Mouse (Mus musculus): ENCODE measurements around the gene AW549877. TPM values are rescaled to one million over a fixed set of nuclear protein-coding genes. Genes with fewer than 3 reads are reported as not detected.
A peak's percentile ranks its signal among the peaks of the same experiment; 100 is the strongest.

AW549877 gene
- polyA plus RNA-seq, 1 experiment from 2014 or later, result 42.2 TPM

DNA sequence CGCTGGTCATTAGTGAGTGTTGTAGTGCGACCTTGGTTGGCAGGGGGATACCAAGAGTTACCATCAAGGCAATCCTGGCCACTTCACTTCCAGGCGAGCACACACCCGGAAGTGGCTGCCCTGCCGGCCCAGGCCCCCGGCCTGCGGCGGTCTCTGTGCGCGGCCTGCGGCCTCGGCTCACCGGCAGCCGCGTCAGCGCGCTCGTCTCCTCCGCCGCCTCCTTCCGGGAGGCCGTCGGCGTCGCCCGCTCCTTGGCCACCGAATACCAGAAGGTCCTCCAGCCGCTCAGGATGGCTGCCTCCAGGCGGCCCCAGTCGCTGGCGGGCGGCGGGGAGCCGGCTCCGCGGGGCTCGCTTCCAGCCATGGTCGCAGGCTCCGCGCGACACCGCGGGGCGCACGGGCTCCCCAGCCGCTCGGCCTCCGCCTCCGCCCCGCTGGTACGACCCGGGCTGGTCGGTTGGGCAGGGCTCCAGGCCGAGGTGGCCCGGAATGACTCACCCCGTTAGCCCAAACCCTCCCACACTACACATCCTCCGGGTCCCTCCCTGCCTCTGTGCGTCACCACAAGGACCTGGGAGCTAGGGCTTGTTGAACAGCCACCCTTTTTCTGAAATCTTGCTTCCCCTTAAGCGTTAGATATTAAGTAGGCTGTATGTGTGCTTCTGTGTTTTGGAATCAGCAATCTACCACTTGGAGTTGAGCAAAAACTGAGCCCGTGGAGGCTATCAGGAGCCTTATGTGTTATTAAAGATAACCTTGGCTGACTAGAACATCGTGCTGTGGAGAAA lies 16.3 kb downstream of the AW549877 start, which contains the start of gene Fbxo4:
Fbxo4 (minus strand) TSS at position 513 of the 788 bp plus-strand sequence.
- Histone ChIP-seq H3K4me2 (peak within 1 kb of the TSS; percentile 68), H3K9ac (peak within 1 kb of the TSS; percentile 84), H3K27ac (replicated peaks) (peak within 1 kb of the TSS; percentile 94), H3K4me3 (peak within 1 kb of the TSS; percentile 58), H3K4me1 (replicated peaks) (peaks cover 7% of the 10 kb centered on the region), H3K9me3 (no peaks in the 10 kb centered on the region), H3K36me3 (peaks cover 19% of the 10 kb centered on the region), H3K27me3 (no peaks in the 10 kb centered on the region)
- ATAC-seq (ENCODE audit: low read depth), result peak; percentile 96
- 2% methylated on average over 61 of the region's 61 CpGs for WGBS

- Histone ChIP-seq H3K9ac (no peak overlapping the region), H3K27me3 (no peaks in the 10 kb centered on the region), H3K9me3 (no peaks in the 10 kb centered on the region), H3K27ac (replicated peaks) (no peak overlapping the region), H3K36me3 (peaks cover 9% of the 10 kb centered on the region), H3K4me3 (no peak overlapping the region), H3K4me2 (no peak overlapping the region; the same call in 1 of the 2 replicates), H3K4me1 (replicated peaks) (peaks cover 7% of the 10 kb centered on the region)
- WGBS, result 88% methylated on average over 2 of the region's 2 CpGs
- no peak for ATAC-seq (ENCODE audit: low read depth)
Observed at GRCm38 (mm10) chr15:3978279-3978678, 17.3 kb downstream of the AW549877 start.

DNA sequence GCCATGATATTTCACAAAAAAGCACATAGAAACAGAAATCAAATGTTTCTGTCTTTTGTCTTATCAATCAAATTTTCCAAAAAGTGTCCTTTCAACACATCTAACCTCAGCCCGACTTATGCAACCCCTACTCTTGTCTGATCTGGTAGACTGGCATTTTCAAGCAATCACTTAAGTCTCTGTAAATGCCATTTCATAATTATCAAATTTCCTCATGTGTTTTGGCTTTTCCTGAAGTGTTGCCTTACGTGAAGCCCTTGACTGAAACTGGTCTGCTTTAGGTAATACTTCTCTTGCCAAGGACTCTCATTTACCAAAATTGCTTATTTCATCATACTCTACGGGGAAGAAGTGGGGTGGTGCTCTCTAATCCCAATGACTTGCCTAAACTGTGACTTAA lies 22.2 kb downstream of the AW549877 start:
- no peak overlapping the region for H3K27ac ChIP-seq (replicated peaks)
- H3K27me3 ChIP-seq, result no peaks in the 10 kb centered on the region
- no peaks in the 10 kb centered on the region for H3K9me3 ChIP-seq
- no peaks in the 10 kb centered on the region for H3K4me1 ChIP-seq (replicated peaks)
- H3K36me3 ChIP-seq, result peaks cover 15% of the 10 kb centered on the region; the same call in 1 of the 2 replicates
- no peak overlapping the region for H3K4me2 ChIP-seq
- no peak overlapping the region for H3K4me3 ChIP-seq
- no peak overlapping the region for H3K9ac ChIP-seq
- no peak for ATAC-seq (ENCODE audit: low read depth)
- WGBS, result 88% methylated on average over 3 of the region's 3 CpGs

GRCm38 (mm10) chr15:3970193-3970592 lies 25.4 kb downstream of the AW549877 start:
- peaks cover 15% of the 10 kb centered on the region; the same call in 1 of the 2 replicates for H3K36me3 ChIP-seq
- no peaks in the 10 kb centered on the region for H3K4me1 ChIP-seq (replicated peaks)
- no peak overlapping the region for H3K27ac ChIP-seq (replicated peaks)
- H3K9ac ChIP-seq, result no peak overlapping the region
- H3K4me2 ChIP-seq, result no peak overlapping the region
- WGBS, result 96% methylated on average over 6 of the region's 6 CpGs
- no peaks in the 10 kb centered on the region for H3K9me3 ChIP-seq
- H3K4me3 ChIP-seq, result no peak overlapping the region
- H3K27me3 ChIP-seq, result no peaks in the 10 kb centered on the region
- ATAC-seq (ENCODE audit: low read depth), result no peak

- Histone ChIP-seq H3K9ac (no peak overlapping the region), H3K27ac (replicated peaks) (no peak overlapping the region), H3K9me3 (no peaks in the 10 kb centered on the region), H3K4me1 (replicated peaks) (no peaks in the 10 kb centered on the region), H3K4me3 (no peak overlapping the region), H3K27me3 (no peaks in the 10 kb centered on the region), H3K4me2 (no peak overlapping the region), H3K36me3 (peaks cover 15% of the 10 kb centered on the region; the same call in 1 of the 2 replicates)
- ATAC-seq (ENCODE audit: low read depth), result no peak
- WGBS, result 93% methylated on average over 14 of the region's 14 CpGs
Observed at GRCm38 (mm10) chr15:3969743-3970142, 25.8 kb downstream of the AW549877 start.

DNA sequence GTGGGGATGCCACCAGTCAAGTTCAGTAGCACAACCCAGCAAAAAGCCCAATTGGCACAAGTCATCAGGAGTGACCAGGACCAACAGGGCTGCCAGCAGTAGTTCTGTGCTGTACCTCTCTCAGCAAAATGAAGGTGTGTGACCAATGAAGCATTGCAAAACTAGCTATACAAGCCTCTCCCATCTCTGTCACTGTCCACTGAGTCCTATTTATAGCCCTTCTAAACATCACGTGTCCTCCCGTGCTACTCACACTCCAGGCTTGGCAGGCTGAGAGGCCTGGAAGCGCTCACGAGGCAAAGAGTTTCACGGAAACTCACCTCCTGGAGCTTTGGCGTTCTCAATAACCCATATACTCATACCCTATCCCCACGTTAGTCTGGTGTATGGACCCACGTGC lies 33.3 kb downstream of the AW549877 start:
- ATAC-seq (ENCODE audit: low read depth), result no peak
- Histone ChIP-seq H3K4me3 (no peak overlapping the region), H3K27ac (replicated peaks) (no peak overlapping the region), H3K9me3 (no peaks in the 10 kb centered on the region), H3K4me1 (replicated peaks) (no peaks in the 10 kb centered on the region), H3K27me3 (no peaks in the 10 kb centered on the region), H3K4me2 (no peak overlapping the region), H3K36me3 (no peaks in the 10 kb centered on the region), H3K9ac (no peak overlapping the region)
- 89% methylated on average over 8 of the region's 8 CpGs for WGBS

DNA sequence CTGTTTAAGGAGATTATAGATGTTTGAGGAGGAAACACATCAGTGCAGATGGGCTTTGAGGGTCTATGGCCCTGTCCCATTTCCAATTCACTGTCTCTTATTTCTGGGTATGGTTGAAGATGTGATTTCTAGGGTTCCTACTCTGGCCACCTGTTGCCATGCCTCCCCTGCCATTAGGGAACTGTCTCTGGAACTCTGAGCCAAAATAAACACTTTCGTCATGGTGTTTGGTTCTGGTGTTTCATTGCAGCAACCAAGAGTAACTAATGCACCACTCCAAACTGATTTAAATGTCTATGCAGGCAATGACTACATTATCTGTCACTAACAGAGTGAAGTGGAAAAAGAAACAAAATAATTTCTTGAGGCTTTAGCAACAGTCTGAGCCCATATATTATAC lies 35.5 kb downstream of the AW549877 start:
- Histone ChIP-seq H3K4me2 (no peak overlapping the region), H3K9ac (no peak overlapping the region), H3K4me1 (replicated peaks) (no peaks in the 10 kb centered on the region), H3K9me3 (no peaks in the 10 kb centered on the region), H3K27me3 (no peaks in the 10 kb centered on the region), H3K36me3 (no peaks in the 10 kb centered on the region), H3K27ac (replicated peaks) (no peak overlapping the region), H3K4me3 (no peak overlapping the region)
- WGBS, result 46% methylated on average over 1 of the region's 1 CpGs
- ATAC-seq (ENCODE audit: low read depth), result no peak

DNA sequence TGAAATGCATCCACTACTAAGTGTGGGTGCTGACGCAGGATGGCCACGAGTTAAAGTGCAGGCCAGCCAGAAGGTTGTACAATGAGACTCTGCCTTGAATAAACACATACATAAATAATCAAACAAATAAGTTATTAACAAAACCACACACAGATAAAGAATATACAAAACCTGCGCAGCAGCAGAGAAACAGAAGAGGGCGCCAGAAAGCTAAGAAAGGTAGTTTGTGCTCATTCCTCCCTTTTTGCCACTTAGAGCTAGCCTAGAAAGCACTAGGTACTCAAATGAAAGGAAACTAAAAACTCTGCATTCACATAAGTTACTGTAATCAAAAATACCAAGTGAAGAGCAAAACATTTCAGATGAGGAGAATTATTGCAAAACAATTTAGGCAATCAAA lies 37.6 kb downstream of the AW549877 start:
- Histone ChIP-seq H3K27me3 (no peaks in the 10 kb centered on the region), H3K4me2 (no peak overlapping the region), H3K27ac (replicated peaks) (no peak overlapping the region), H3K4me1 (replicated peaks) (no peaks in the 10 kb centered on the region), H3K36me3 (no peaks in the 10 kb centered on the region), H3K9me3 (peaks cover 5% of the 10 kb centered on the region; the same call in 1 of the 2 replicates), H3K4me3 (no peak overlapping the region), H3K9ac (no peak overlapping the region)
- ATAC-seq (ENCODE audit: low read depth), result no peak
- 32% methylated on average over 4 of the region's 4 CpGs for WGBS

GRCm38 (mm10) chr15:3954971-3955370 lies 40.6 kb downstream of the AW549877 start:
- Histone ChIP-seq H3K27ac (replicated peaks) (no peak overlapping the region), H3K4me3 (no peak overlapping the region), H3K4me1 (replicated peaks) (no peaks in the 10 kb centered on the region), H3K4me2 (no peak overlapping the region), H3K36me3 (no peaks in the 10 kb centered on the region), H3K27me3 (no peaks in the 10 kb centered on the region), H3K9ac (no peak overlapping the region), H3K9me3 (peaks cover 5% of the 10 kb centered on the region; the same call in 1 of the 2 replicates)
- ATAC-seq (ENCODE audit: low read depth), result no peak
- 65% methylated on average over 2 of the region's 2 CpGs for WGBS

GRCm38 (mm10) chr15:3938132-3938531 lies 57.4 kb downstream of the AW549877 start:
- no peak for ATAC-seq (ENCODE audit: low read depth)
- 89% methylated on average over 2 of the region's 2 CpGs for WGBS

GRCm38 (mm10) chr15:3936056-3936455 lies 59.5 kb downstream of the AW549877 start:
- no peaks in the 10 kb centered on the region for H3K27me3 ChIP-seq
- no peak for ATAC-seq (ENCODE audit: low read depth)
- WGBS, result 92% methylated on average over 3 of the region's 3 CpGs
- H3K9ac ChIP-seq, result no peak overlapping the region
- H3K4me3 ChIP-seq, result no peak overlapping the region
- H3K36me3 ChIP-seq, result no peaks in the 10 kb centered on the region
- H3K4me1 ChIP-seq (replicated peaks), result no peaks in the 10 kb centered on the region
- H3K4me2 ChIP-seq, result no peak overlapping the region
- no peak overlapping the region for H3K27ac ChIP-seq (replicated peaks)
- no peaks in the 10 kb centered on the region for H3K9me3 ChIP-seq

More at GRCm38 (mm10) chr15:3938132-3938531, 57.4 kb downstream of the AW549877 start:
- Histone ChIP-seq H3K4me3 (no peak overlapping the region), H3K27me3 (no peaks in the 10 kb centered on the region), H3K4me2 (no peak overlapping the region), H3K4me1 (replicated peaks) (no peaks in the 10 kb centered on the region), H3K27ac (replicated peaks) (no peak overlapping the region), H3K36me3 (no peaks in the 10 kb centered on the region), H3K9ac (no peak overlapping the region), H3K9me3 (no peaks in the 10 kb centered on the region)

- no peak overlapping the region for H3K9ac ChIP-seq
- H3K4me3 ChIP-seq, result no peak overlapping the region
- no peaks in the 10 kb centered on the region for H3K4me1 ChIP-seq (replicated peaks)
- H3K27me3 ChIP-seq, result no peaks in the 10 kb centered on the region
- H3K9me3 ChIP-seq, result no peaks in the 10 kb centered on the region
- WGBS, result 85% methylated on average over 4 of the region's 4 CpGs
- H3K36me3 ChIP-seq, result no peaks in the 10 kb centered on the region
- ATAC-seq (ENCODE audit: low read depth), result no peak
- no peak overlapping the region for H3K27ac ChIP-seq (replicated peaks)
- H3K4me2 ChIP-seq, result no peak overlapping the region
Observed at GRCm38 (mm10) chr15:3933466-3933865, 62.1 kb downstream of the AW549877 start.
